15 mouse cellular contexts compared by ENCODE assay signal in the genomic region with DNA sequence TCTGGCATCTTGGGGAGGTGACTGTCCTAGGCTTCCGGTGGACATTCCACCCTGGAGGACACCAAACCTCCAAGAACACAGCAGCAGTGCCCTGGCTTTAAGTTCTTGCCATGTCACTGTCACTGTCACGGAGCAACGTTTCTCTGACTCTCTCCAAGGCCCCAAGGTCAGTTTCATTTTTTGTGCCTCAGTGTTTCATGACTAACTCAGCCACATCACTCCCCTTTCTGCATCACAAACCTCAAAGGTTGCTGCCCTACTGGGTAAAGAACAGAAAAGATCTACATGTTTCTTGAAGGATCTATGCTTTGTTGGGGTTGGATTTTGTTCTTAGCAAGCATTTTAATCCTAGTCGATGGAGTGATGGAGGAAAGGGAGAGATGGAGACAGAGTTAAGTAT.
"Had no signal": no experiment of that assay in that cellular context is flagged by ENCODE, and none has a peak within 500 bp of the region (broad histone marks: within the 10 kb centered on the region; RNA-seq: fewer than 3 reads in every experiment).

No protein-coding gene starts in this region.

- H3K36me3 ChIP-seq: midbrain, embryonic 10.5 days; midbrain, embryonic 12.5 days; neural tube, embryonic 12.5 days; stomach, embryonic 15.5 days had no signal

- H3K9me3 ChIP-seq: midbrain, embryonic 10.5 days; midbrain, embryonic 12.5 days; neural tube, embryonic 12.5 days; stomach, embryonic 15.5 days had no signal

- ATAC-seq: midbrain, embryonic 16.5 days had no signal

- H3K9ac ChIP-seq: lung, embryonic 14.5 days; midbrain, embryonic 12.5 days; neural tube, embryonic 12.5 days; stomach, embryonic 15.5 days had no signal

- H3K27ac ChIP-seq: midbrain, embryonic 10.5 days; midbrain, embryonic 12.5 days; neural tube, embryonic 12.5 days; stomach, embryonic 15.5 days; stomach, postnatal 0 days had no signal

- DNase-seq: lung, adult 18-20 months; lung, postnatal 10 days; lung, postnatal 4 days; midbrain, embryonic 14.5 days; right cerebral cortex, postnatal 14 days; thymus, adult 2 months; thymus, postnatal 25 days; thymus, postnatal 4 days had no signal

- H3K4me1 ChIP-seq: neural tube, embryonic 12.5 days had no signal

- H3K4me3 ChIP-seq: midbrain, embryonic 10.5 days; midbrain, embryonic 12.5 days; neural tube, embryonic 12.5 days; stomach, embryonic 15.5 days had no signal

- H3K4me2 ChIP-seq: lung, embryonic 14.5 days; midbrain, embryonic 12.5 days; neural tube, embryonic 12.5 days; stomach, embryonic 15.5 days had no signal

- H3K27me3 ChIP-seq: midbrain, embryonic 12.5 days; neural tube, embryonic 12.5 days; stomach, embryonic 15.5 days had no signal
